Mouse (Mus musculus): Measurements from ENCODE around the gene Shisal1. TPM values are rescaled to one million over a fixed set of nuclear protein-coding genes. Genes with fewer than 3 reads are reported as not detected.

The Shisal1 gene
- 7.4 and 9.9 TPM in 2 replicates for polyA plus RNA-seq (2016; fragmentation: Nextera tagmentation; extraction: Ambion mirVana)

DNA sequence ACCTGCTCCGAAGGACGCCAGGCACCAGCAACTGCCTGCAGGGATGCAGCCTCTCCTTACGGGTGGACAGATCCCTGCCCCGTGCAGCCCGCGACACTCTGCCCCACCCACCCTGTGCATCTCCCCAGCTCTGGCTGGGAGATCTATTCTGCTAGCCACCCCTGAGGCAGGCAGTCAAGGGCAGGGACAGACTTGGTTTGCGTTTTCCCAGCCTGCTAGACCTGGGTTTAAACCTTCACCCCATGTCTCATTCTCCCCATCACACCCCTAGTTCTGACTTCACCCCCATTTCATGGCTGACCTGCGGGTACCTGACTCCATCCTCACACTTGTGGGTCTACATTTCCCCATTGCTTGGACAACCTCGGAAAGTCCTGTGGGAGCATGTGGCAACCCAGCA, at the start of gene Shisal1:
TSS of gene Shisal1 (minus strand) at position 101 of the 400 bp plus-strand sequence.
- 12% methylated on average over 9 of the region's 9 CpGs for WGBS
- Histone ChIP-seq H3K27me3 (replicated peaks) (peaks cover 40% of the 10 kb centered on the region), H3K9ac (peak within 1 kb of the TSS; percentile 79), H3K4me1 (peaks cover 43% of the 10 kb centered on the region), H3K36me3 (no peaks in the 10 kb centered on the region), H3K9me3 (no peaks in the 10 kb centered on the region), H3K4me3 (peak within 1 kb of the TSS; percentile 61), H3K4me2 (replicated peaks) (peak within 1 kb of the TSS; percentile 99), H3K27ac (no peak within 1 kb of the TSS)
- no peak for ATAC-seq (ENCODE audit: low FRiP score, low read depth)

DNA sequence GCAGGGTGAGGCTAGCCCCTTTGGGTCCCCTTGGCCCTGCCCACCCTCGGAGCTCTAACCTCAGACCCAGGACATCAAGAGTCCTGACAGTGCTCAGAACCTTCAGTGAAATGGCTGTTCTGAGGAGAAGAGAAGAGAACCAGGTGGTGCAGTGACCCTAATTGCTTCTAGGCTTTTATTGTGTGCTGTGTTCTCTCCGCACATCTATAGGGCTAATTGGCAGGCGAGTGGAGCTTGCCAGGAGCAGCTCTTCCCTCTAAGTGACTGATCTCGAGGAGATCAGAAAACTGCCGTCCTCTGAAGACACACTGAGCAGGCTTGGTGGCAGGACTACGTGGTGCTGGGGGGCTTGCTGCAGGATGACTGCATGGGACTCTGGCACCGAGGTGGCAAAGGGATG, 43.6 kb upstream of the Shisal1 start:
- Histone ChIP-seq H3K9me3 (no peaks in the 10 kb centered on the region), H3K9ac (no peak overlapping the region), H3K4me3 (no peak overlapping the region), H3K27ac (no peak overlapping the region), H3K4me1 (no peaks in the 10 kb centered on the region), H3K36me3 (no peaks in the 10 kb centered on the region), H3K4me2 (replicated peaks) (no peak overlapping the region), H3K27me3 (replicated peaks) (no peaks in the 10 kb centered on the region)
- WGBS = 39% methylated on average over 7 of the region's 7 CpGs
- no peak for ATAC-seq (ENCODE audit: low FRiP score, low read depth)

DNA sequence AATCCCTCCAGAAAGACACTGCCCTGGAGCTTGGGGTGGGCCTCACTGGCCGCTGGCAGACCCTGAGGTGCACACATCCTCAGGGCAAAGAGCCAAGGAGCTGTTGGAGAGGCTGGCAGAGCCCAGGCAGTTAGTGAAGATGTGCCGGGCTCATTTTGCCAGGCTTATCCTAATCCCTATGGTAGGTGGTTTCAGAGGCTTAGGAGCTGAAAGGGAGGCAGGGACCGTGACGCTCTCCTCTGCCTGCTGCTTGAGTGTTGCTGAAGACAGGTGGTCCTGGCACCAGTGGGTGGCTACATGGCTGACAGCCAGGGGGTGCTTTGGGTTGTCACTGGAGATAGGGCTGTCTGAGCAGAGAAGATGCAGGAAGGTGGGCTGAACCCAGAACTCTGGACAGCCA, 37.4 kb upstream of the Shisal1 start:
- WGBS = 84% methylated on average over 4 of the region's 4 CpGs
- no peak overlapping the region for H3K27ac ChIP-seq
- H3K4me2 ChIP-seq (replicated peaks) = no peak overlapping the region
- no peak overlapping the region for H3K4me3 ChIP-seq
- H3K9ac ChIP-seq = no peak overlapping the region
- no peaks in the 10 kb centered on the region for H3K36me3 ChIP-seq
- no peak for ATAC-seq (ENCODE audit: low FRiP score, low read depth)
- H3K9me3 ChIP-seq = no peaks in the 10 kb centered on the region
- H3K27me3 ChIP-seq (replicated peaks) = no peaks in the 10 kb centered on the region
- peaks cover 7% of the 10 kb centered on the region for H3K4me1 ChIP-seq

DNA sequence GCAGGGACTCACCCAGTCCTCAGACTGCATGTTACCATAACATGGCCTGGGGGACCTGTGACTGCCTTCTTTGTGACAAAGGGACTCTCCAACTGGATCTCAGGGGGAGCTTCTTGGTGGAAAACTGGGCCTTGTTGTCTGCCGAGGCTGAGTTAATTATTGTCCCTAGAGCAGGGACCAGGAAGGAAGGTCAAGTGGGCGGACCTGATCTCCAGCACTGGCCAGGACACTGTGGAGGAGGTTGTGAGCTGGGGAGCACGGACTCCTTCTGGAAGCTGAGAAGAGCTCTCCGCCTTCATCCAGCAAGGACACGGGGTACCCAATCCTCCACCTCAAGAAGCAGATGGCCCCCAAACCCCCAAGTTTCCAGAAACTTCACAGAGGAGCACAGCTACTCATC, 36.7 kb upstream of the Shisal1 start:
- Histone ChIP-seq H3K9me3 (no peaks in the 10 kb centered on the region), H3K4me1 (peaks cover 7% of the 10 kb centered on the region), H3K9ac (no peak overlapping the region), H3K27ac (no peak overlapping the region), H3K36me3 (no peaks in the 10 kb centered on the region), H3K27me3 (replicated peaks) (no peaks in the 10 kb centered on the region), H3K4me3 (no peak overlapping the region), H3K4me2 (replicated peaks) (no peak overlapping the region)
- 61% methylated on average over 5 of the region's 5 CpGs for WGBS
- ATAC-seq (ENCODE audit: low FRiP score, low read depth) = no peak

DNA sequence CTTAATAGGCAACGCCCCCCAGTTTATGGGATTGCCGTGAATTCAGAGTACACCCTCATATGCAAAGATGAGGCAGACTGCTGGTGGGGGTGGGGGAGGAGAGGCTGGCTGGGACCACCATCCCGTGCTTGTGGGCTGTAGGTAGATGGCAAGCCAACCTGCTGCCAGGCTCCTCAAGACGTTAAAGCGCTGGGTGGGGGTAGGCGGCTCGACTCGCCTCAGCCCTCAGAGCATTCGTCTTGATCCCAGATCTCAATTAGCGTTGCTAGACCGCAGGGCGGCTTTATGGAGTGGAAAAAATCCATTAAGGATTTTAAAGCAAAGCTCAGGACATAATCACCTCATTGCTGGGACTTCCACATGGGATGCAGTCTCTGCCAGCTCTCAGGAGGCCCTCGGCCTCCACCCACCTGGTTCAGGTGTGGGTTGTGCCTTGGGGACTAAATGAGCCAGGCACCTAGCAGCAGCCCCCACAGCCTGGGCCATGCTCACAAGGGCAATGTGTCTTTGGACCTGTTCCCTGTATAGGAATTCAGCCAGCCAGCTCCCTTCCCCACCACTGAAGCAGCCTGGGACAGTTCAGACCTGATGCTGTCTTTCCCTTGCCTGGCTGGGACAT, 34.5 kb upstream of the Shisal1 start:
- no peak overlapping the region for H3K27ac ChIP-seq
- no peak overlapping the region for H3K9ac ChIP-seq
- ATAC-seq (ENCODE audit: low FRiP score, low read depth) = peak; percentile 61; the same call in 1 of the 2 replicates
- H3K4me1 ChIP-seq = peaks cover 7% of the 10 kb centered on the region
- H3K36me3 ChIP-seq = no peaks in the 10 kb centered on the region
- H3K4me2 ChIP-seq (replicated peaks) = no peak overlapping the region
- no peak overlapping the region for H3K4me3 ChIP-seq
- WGBS = 43% methylated on average over 13 of the region's 13 CpGs
- H3K9me3 ChIP-seq = no peaks in the 10 kb centered on the region
- no peaks in the 10 kb centered on the region for H3K27me3 ChIP-seq (replicated peaks)

DNA sequence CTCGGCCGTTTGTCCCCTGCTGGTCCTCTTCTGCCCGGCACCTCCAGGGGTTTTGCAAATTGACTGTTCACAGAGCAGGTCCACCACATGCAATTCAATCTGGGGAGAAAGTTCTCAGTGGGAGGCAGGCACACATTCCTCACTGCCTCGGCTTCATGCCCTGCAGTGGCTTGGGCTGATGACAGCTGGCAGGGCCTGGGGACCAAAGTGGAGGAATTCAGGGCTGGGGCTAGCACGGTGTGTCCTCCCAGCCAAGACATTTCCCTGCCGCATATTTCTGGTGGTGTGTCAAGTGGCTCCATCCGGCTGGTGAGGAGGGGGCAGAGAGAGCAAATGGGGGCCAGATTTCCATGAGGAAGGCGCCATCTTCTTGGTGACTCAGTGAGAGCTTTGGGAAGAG, 22.5 kb upstream of the Shisal1 start:
- Histone ChIP-seq H3K27me3 (replicated peaks) (no peaks in the 10 kb centered on the region), H3K4me1 (peaks cover 17% of the 10 kb centered on the region; the same call in 1 of the 2 replicates), H3K9ac (no peak overlapping the region), H3K36me3 (no peaks in the 10 kb centered on the region), H3K4me3 (no peak overlapping the region), H3K27ac (no peak overlapping the region), H3K9me3 (no peaks in the 10 kb centered on the region), H3K4me2 (replicated peaks) (no peak overlapping the region)
- no peak for ATAC-seq (ENCODE audit: low FRiP score, low read depth)
- 34% methylated on average over 8 of the region's 8 CpGs for WGBS

DNA sequence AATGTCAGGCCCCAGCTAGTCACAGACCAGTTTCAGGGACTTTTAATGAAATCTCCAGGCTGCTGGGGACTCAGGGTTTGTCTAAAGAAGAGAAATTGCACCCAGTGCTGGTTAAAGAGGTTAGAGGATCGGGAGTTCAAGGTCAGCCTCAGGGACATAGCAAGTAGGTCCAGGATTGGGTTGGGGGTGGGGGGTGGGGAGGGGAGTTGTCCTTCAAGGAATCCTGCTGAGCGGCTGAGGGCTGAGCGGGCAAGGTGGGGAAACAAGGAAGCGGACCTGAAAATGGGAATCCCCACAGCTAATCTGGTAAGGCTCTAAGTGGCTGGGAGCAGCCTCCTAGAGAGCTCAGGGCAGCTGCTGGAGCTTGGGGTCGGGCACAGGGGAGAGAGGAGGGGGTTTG, 20.9 kb upstream of the Shisal1 start:
- Histone ChIP-seq H3K36me3 (no peaks in the 10 kb centered on the region), H3K27ac (no peak overlapping the region), H3K27me3 (replicated peaks) (no peaks in the 10 kb centered on the region), H3K9me3 (no peaks in the 10 kb centered on the region), H3K9ac (no peak overlapping the region), H3K4me1 (peaks cover 17% of the 10 kb centered on the region; the same call in 1 of the 2 replicates), H3K4me2 (replicated peaks) (no peak overlapping the region), H3K4me3 (no peak overlapping the region)
- ATAC-seq (ENCODE audit: low FRiP score, low read depth) = no peak
- 81% methylated on average over 5 of the region's 5 CpGs for WGBS

DNA sequence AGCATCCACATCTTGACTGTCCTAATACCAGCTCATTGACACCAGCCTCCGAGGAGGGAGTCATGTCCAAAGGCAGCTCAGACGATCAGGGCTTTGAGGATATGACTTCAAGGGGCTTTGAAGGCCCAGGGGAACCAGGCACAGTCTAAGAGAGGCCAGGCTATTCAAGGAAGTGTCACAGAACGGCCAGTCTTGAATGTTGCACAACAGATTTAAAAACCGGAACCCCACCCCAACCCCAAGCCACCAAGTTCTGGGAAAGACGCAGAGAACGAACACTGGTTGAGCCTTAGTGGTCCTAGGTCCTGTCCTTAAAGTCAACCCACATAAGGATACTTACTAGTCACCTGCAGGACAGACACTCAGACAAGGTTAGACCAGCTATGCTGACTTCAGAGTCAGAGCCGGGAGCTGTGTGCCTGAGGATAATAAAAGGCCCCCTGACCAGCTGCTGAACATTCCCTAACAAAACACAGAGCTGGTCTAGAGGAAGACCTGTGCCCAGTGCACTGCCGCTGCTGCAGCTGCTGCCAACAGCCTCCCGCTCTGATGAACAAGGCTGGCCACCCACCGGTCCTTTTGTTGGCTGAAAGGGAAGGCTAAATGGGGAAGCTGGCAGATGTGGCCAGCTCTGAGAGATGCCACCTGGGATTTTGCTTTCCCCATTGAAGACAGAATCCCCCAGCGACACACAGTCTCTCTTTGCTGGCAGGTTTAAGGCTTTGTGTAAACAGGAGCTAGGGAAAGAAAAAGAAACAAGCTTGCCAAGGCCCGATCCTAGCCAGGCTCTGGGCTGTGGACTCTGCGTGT, 19.8 kb upstream of the Shisal1 start:
- peak; percentile 68; the same call in 1 of the 2 replicates for ATAC-seq (ENCODE audit: low FRiP score, low read depth)
- H3K4me2 ChIP-seq (replicated peaks) = no peak overlapping the region
- no peaks in the 10 kb centered on the region for H3K36me3 ChIP-seq
- no peak overlapping the region for H3K27ac ChIP-seq
- H3K9ac ChIP-seq = no peak overlapping the region
- H3K27me3 ChIP-seq (replicated peaks) = no peaks in the 10 kb centered on the region
- 39% methylated on average over 13 of the region's 13 CpGs for WGBS
- H3K4me3 ChIP-seq = no peak overlapping the region
- no peaks in the 10 kb centered on the region for H3K9me3 ChIP-seq
- peaks cover 17% of the 10 kb centered on the region; the same call in 1 of the 2 replicates for H3K4me1 ChIP-seq

DNA sequence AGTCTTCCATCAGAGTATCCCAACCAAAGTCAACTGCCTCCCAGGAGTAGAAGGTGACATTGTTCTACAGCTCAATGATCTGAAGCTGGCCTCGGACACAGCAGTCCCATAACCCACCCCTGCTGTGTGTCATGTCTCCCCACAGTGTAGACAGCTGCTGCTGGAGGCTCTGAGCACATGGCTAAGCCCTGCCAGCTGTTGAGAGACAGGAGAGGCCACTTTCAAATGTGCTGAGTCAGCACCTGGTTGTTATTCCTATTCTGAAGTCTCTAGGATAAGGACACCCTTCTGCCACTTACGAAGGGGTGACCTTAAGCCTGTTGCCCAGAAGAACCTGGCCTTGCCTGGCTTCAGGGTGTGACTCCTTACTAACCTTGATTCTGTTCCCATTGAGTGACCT, 14.5 kb upstream of the Shisal1 start:
- no peaks in the 10 kb centered on the region for H3K27me3 ChIP-seq (replicated peaks)
- ATAC-seq (ENCODE audit: low FRiP score, low read depth) = no peak
- H3K4me3 ChIP-seq = no peak overlapping the region
- no peak overlapping the region for H3K4me2 ChIP-seq (replicated peaks)
- H3K36me3 ChIP-seq = no peaks in the 10 kb centered on the region
- H3K9ac ChIP-seq = no peak overlapping the region
- H3K4me1 ChIP-seq = no peaks in the 10 kb centered on the region
- 78% methylated on average over 2 of the region's 2 CpGs for WGBS
- H3K27ac ChIP-seq = no peak overlapping the region
- no peaks in the 10 kb centered on the region for H3K9me3 ChIP-seq

DNA sequence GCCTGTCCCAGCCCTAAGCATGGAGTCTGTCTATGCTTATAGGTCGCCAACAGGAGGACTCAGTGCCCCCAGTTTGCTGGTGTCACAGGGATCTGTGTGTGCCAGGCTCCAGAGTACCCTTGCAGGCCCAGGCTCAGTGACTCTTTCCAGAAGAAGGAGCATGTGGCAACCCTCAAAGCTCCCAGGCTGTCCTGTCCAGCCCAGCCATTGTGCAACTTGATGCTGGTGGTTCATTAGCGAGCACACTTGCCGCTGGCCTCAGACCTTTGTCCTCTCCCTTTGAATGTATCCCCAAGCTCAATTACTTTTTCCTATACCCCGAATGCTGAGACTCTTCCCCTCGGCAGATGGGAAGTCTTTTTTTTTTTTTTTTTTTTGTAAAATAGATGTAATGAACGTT, 12.1 kb upstream of the Shisal1 start:
- H3K27me3 ChIP-seq (replicated peaks) = no peaks in the 10 kb centered on the region
- no peak overlapping the region for H3K9ac ChIP-seq
- H3K36me3 ChIP-seq = no peaks in the 10 kb centered on the region
- H3K27ac ChIP-seq = no peak overlapping the region
- no peaks in the 10 kb centered on the region for H3K9me3 ChIP-seq
- H3K4me2 ChIP-seq (replicated peaks) = no peak overlapping the region
- no peaks in the 10 kb centered on the region for H3K4me1 ChIP-seq
- no peak overlapping the region for H3K4me3 ChIP-seq
- 73% methylated on average over 6 of the region's 6 CpGs for WGBS
- ATAC-seq (ENCODE audit: low FRiP score, low read depth) = no peak

DNA sequence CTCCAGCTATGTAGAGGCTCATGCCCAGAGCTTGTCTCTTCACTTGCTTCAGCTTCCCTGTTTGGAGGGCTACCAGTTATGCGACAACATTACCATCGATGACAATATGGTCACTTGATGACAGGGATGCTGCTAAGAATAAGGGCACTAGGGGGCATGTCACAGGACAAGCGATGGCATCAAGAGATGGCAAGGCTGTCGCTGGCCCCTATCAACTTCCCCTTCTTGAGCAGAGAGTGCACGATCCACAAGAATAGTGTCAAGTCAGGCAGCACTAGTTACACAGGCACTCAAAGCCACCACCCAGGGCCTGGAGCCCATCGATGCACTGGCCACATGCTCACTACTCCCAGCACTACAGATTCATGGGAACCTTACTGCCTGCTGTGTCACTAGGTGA, 8.4 kb upstream of the Shisal1 start:
- Histone ChIP-seq H3K27me3 (replicated peaks) (no peaks in the 10 kb centered on the region), H3K4me3 (no peak overlapping the region), H3K4me2 (replicated peaks) (no peak overlapping the region), H3K36me3 (no peaks in the 10 kb centered on the region), H3K27ac (no peak overlapping the region), H3K4me1 (peaks cover 8% of the 10 kb centered on the region), H3K9me3 (no peaks in the 10 kb centered on the region), H3K9ac (no peak overlapping the region)
- 97% methylated on average over 6 of the region's 6 CpGs for WGBS
- no peak for ATAC-seq (ENCODE audit: low FRiP score, low read depth)

DNA sequence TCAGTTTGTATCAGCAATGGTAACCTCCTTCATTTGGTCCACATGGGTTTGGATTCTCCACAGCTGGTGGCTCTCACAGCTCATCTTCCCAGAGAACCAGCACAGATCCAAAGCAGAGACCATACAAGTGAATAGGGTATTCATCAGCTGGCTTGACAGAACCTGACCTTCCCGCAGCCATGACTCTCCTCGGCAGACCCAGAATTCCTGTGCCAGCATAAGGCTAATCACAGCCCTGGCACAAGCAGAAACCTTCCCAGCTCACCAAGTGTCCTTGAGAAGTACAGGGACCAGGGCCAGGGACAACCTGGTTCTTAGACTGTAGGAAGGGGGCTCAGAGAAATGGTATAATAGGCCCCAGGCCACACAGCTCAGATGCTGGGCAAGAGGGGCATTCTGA, 6.2 kb upstream of the Shisal1 start:
- Histone ChIP-seq H3K9ac (no peak overlapping the region), H3K27me3 (replicated peaks) (peaks cover 6% of the 10 kb centered on the region; the same call in 1 of the 2 replicates)

More for the DNA sequence above, 6.2 kb upstream of the Shisal1 start:
- Histone ChIP-seq H3K4me3 (no peak overlapping the region), H3K9me3 (no peaks in the 10 kb centered on the region), H3K4me1 (peaks cover 13% of the 10 kb centered on the region), H3K36me3 (no peaks in the 10 kb centered on the region), H3K4me2 (replicated peaks) (no peak overlapping the region), H3K27ac (no peak overlapping the region)
- ATAC-seq (ENCODE audit: low FRiP score, low read depth) = no peak
- 83% methylated on average over 2 of the region's 2 CpGs for WGBS
